Mouse (Mus musculus): Measurements from ENCODE around the gene Zfp799. TPM values are rescaled to one million over a fixed set of nuclear protein-coding genes. Genes with fewer than 3 reads are reported as not detected.

Gene Zfp799
- total RNA-seq, 2 experiments from 2014 or later, result 21.6 to 23.2 TPM

- DNase-seq, result peak; percentile 84
- intact Hi-C loops (cut with DNase I), result no loop called here
These were observed 41.9 kb downstream of the Zfp799 start, which contains the start of gene Zfp871 for GRCm38 (mm10) chr17:32788094-32788559. TSS of gene Zfp871 (minus strand) at chr17:32788287.

- peak; percentile 42 for DNase-seq
- intact Hi-C loops (cut with DNase I), result no loop called here
These were observed 42.5 kb downstream of the Zfp799 start for GRCm38 (mm10) chr17:32787436-32788093.

GRCm38 (mm10) chr17:32786944-32787343 lies 43.1 kb downstream of the Zfp799 start:
- intact Hi-C loops (cut with DNase I), result no loop called here
- no peak for DNase-seq

- intact Hi-C loops (cut with DNase I), result no loop called here
These were observed 44.4 kb downstream of the Zfp799 start for GRCm38 (mm10) chr17:32785656-32786055.

GRCm38 (mm10) chr17:32777564-32777963 lies 52.5 kb downstream of the Zfp799 start:
- no peak for DNase-seq
- intact Hi-C loops (cut with DNase I), result no loop called here

More at GRCm38 (mm10) chr17:32785656-32786055, 44.4 kb downstream of the Zfp799 start:
- no peak for DNase-seq

- intact Hi-C loops (cut with DNase I), result no loop called here
- DNase-seq, result no peak
These were observed 58.8 kb downstream of the Zfp799 start for GRCm38 (mm10) chr17:32771213-32771612.

- no peak for DNase-seq
- intact Hi-C loops (cut with DNase I), result no loop called here
These were observed 63.6 kb downstream of the Zfp799 start for GRCm38 (mm10) chr17:32766422-32766821.

Other genes starting within 250 kb of the Zfp799 start
- gene Cyp4f37, start 209.0 kb downstream of the Zfp799 start, total RNA-seq (2021), result not detected
- gene Cyp4f40, start 171.4 kb downstream of the Zfp799 start, total RNA-seq (2021), result not detected
- gene Cyp4f15, start 144.6 kb downstream of the Zfp799 start, total RNA-seq (2021), result 1 to 10 TPM; 2.9 to 3.3 TPM
- gene Zfp871, start 42.0 kb downstream of the Zfp799 start, total RNA-seq (2021), result 10 to 100 TPM; 78.3 to 86.9 TPM
- gene Zfp811, start 20.3 kb downstream of the Zfp799 start, total RNA-seq (2021), result 10 to 100 TPM; 17.2 to 18.0 TPM
- gene Zfp870, start 61.4 kb upstream of the Zfp799 start, total RNA-seq (2021), result 10 to 100 TPM in 1 of 2 experiments, 1 to 10 TPM in 1; 9.3 to 10.2 TPM
- gene Cyp4f14, start 87.1 kb upstream of the Zfp799 start, total RNA-seq (2021), result under 1 TPM in 1 of 2 experiments, not detected in 1; 0.95 TPM
- 10 to 100 TPM in 1 of 2 experiments, 1 to 10 TPM in 1; 5.8 to 10.2 TPM for gene Cyp4f13, start 117.1 kb upstream of the Zfp799 start, total RNA-seq (2021)
- gene Zfp472, start 135.6 kb upstream of the Zfp799 start, total RNA-seq (2021), result 1 to 10 TPM; 5.7 to 5.9 TPM
- 10 to 100 TPM; 17.1 to 19.2 TPM for gene Zfp952, start 162.9 kb upstream of the Zfp799 start, total RNA-seq (2021)
- 10 to 100 TPM; 24.5 to 25.6 TPM for gene Zfp763, start 203.1 kb upstream of the Zfp799 start, total RNA-seq (2021)
- not detected for gene 4921501E09Rik, start 237.8 kb upstream of the Zfp799 start, total RNA-seq (2021)

All from left cerebral cortex, postnatal 4 days (tissue).